Mouse (Mus musculus): Measurements from ENCODE around the gene Rpl39.
"Not testable (repeated sequence)": the region's sequence is repeated elsewhere in the genome, so short reads cannot be mapped to it uniquely, and the experiment has no call there.

Gene Rpl39

GRCm38 (mm10) chrX:37084927-37085660 lies at the start of gene Rpl39:
Gene Rpl39, minus strand, starts transcription at chrX:37085402.
- peak; percentile 89 for DNase-seq (ENCODE audit: low spot score)

GRCm38 (mm10) chrX:37126671-37127358 lies 41.6 kb upstream of the Rpl39 start, which contains the start of gene Nkap:
Gene Nkap, plus strand, starts transcription at chrX:37126795.
- peak; percentile 72 for DNase-seq (ENCODE audit: low spot score)

- DNase-seq (ENCODE audit: low spot score), result no peak
Observed at GRCm38 (mm10) chrX:37125511-37125910, 40.3 kb upstream of the Rpl39 start.

GRCm38 (mm10) chrX:37120212-37120611 lies 35.0 kb upstream of the Rpl39 start:
- no peak for DNase-seq (ENCODE audit: low spot score)

- DNase-seq (ENCODE audit: low spot score), result no peak
Observed at GRCm38 (mm10) chrX:37119585-37119984, 34.4 kb upstream of the Rpl39 start.

- DNase-seq (ENCODE audit: low spot score), result no peak
Observed at GRCm38 (mm10) chrX:37117085-37117484, 31.9 kb upstream of the Rpl39 start.

- no peak for DNase-seq (ENCODE audit: low spot score)
Observed at GRCm38 (mm10) chrX:37110881-37111193, 25.6 kb upstream of the Rpl39 start.

GRCm38 (mm10) chrX:37110193-37110880 lies 25.1 kb upstream of the Rpl39 start, which contains the start of gene Upf3b:
Gene Upf3b, minus strand, starts transcription at chrX:37110322.
- peak; percentile 90 for DNase-seq (ENCODE audit: low spot score)

- DNase-seq (ENCODE audit: low spot score), result no peak
Observed at GRCm38 (mm10) chrX:37109526-37110192, 24.5 kb upstream of the Rpl39 start.

- no peak for DNase-seq (ENCODE audit: low spot score)
Observed at GRCm38 (mm10) chrX:37103826-37104225, 18.6 kb upstream of the Rpl39 start.

GRCm38 (mm10) chrX:37098681-37099080 lies 13.5 kb upstream of the Rpl39 start:
- no peak for DNase-seq (ENCODE audit: low spot score)

GRCm38 (mm10) chrX:37095106-37095768 lies 10.0 kb upstream of the Rpl39 start:
- DNase-seq (ENCODE audit: low spot score), result no peak

GRCm38 (mm10) chrX:37091457-37091856 lies 6.3 kb upstream of the Rpl39 start:
- no peak for DNase-seq (ENCODE audit: low spot score)

GRCm38 (mm10) chrX:37088778-37089177 lies 3.6 kb upstream of the Rpl39 start:
- DNase-seq (ENCODE audit: low spot score), result no peak

GRCm38 (mm10) chrX:37085665-37086064 lies 463 bp upstream of the Rpl39 start:
- DNase-seq (ENCODE audit: low spot score), result no peak

GRCm38 (mm10) chrX:37084318-37084926 lies 780 bp downstream of the Rpl39 start:
- DNase-seq (ENCODE audit: low spot score), result no peak

- no peak for DNase-seq (ENCODE audit: low spot score)
Observed at GRCm38 (mm10) chrX:37081194-37081593, 4.0 kb downstream of the Rpl39 start.

- not testable (repeated sequence) for DNase-seq (ENCODE audit: low spot score)
Observed at GRCm38 (mm10) chrX:37080345-37080744, 4.9 kb downstream of the Rpl39 start.

GRCm38 (mm10) chrX:37076651-37077050 lies 8.6 kb downstream of the Rpl39 start:
- no peak for DNase-seq (ENCODE audit: low spot score)

- DNase-seq (ENCODE audit: low spot score), result peak; percentile 75
Observed at GRCm38 (mm10) chrX:37074262-37074892, 10.8 kb downstream of the Rpl39 start.

GRCm38 (mm10) chrX:37068766-37069165 lies 16.4 kb downstream of the Rpl39 start:
- DNase-seq (ENCODE audit: low spot score), result no peak

All from testis, postnatal 10 days (tissue).